Mouse (Mus musculus): ENCODE results near the gene Dxo. TPM values are rescaled to one million over a fixed set of nuclear protein-coding genes. Genes with fewer than 3 reads are reported as not detected.
A peak's percentile ranks its signal among the peaks of the same experiment; 100 is the strongest.
"Not testable (repeated sequence)": the region's sequence is repeated elsewhere in the genome, so short reads cannot be mapped to it uniquely, and the experiment has no call there.

The Dxo gene
- total RNA-seq (2014; fragmentation: Nextera tagmentation) = 28.3 and 50.7 TPM in 2 replicates
- 30.2 and 32.1 TPM in 2 replicates for total RNA-seq (2017)

DNA sequence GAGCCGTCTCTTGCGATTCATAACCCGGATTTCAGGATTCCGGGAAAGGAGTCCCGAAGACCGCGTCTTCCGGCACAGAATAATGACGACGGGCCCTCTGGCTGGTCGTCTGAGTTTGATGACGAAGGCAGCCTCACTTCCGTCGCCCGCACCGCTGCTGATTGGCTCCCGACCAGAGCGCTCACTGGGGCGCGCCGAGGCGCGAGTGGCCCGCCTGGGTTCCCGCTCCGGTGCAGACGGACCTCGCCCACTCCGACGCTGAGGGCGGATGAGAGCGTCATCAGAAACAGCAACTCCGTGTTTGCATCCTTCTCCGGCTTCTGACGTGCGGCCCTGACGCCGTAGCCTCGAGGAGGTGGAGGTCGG is at the start of gene Dxo, which contains the start of gene Stk19:
TSS of gene Dxo (plus strand) at position 164 of the 366 bp plus-strand sequence.
TSS of gene Stk19 (minus strand) at position 90 of the 366 bp plus-strand sequence.
- peak; percentile 96 for ATAC-seq (replicated peaks; ENCODE audit: poor library complexity, severe bottlenecking)

DNA sequence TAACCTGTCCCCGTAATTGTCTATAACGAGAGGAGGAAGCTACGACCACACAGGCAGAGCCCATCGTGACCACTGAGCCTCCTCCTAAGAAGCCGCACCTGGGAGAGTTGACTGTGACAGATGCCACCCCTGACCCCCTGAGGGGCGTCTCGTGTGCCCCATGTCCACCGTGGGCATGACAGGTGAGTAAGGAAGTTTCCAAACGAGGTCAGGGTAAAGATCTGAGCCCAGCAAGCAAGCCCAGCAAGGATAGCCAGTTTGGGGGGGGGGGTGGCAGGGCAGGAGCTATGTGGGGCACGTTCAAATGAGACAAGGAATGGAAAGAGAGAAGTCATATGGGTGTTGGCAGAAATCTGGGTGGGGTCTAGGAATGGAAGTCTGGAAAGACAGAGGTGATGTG is 41.8 kb upstream of the Dxo start:
- ATAC-seq (replicated peaks; ENCODE audit: poor library complexity, severe bottlenecking) = no peak

DNA sequence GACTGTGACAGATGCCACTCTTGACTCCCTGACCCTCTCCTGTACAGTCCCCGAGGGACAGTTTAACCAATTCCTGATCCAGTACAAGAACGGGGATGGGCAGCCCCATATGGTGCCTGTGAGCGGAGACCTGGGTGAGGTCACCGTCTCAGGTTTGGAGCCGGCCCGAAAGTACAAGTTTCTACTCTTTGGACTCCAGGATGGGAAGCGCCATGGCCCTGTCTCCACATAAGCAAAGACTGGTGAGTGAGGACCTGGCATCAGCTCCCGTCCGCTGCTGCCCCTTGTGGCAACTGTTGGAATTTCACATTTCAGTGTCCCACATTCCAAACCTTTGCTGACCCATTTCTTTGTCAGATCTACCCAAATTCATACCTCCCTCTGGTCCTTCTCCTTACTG is 41.2 kb upstream of the Dxo start:
- no peak for ATAC-seq (replicated peaks; ENCODE audit: poor library complexity, severe bottlenecking)

DNA sequence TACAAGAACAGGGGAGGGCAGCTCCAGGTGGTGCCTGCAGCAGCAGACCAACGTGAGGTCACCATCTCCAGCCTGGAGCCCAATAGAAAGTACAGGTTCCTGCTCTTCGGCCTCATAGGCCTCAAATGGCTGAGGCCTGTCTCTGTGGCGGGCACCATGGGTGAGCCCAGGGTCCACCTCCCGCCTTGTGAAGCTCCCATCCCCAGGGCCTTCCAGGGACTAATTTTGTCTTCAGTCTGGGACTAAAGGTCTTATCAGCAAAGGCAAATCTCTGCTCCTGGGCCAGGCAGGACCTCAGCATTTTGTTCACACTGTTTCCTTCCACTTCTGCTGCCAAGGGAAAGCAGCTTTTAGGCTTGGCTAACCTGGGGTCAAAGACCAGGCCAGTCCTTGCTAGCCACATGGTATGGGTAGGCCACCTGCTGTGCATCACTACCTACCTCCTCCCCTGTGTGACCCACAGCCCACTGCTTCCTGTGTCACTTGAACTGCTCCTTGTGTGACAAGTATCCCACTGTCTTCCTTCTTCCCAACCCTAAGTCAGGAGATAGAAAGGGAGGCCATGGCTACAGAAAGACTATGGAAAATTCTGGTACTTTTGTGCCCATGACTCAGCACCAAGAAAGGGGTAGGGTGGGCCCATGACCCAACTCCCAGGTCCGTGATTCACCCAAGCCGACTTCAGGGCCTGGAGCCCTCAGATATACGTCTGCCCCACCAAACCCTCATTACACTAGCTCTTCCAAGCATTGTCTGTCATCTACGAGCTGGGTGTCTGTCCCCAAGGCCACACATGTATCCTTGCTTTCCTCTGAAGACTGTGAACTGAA is 40.3 kb upstream of the Dxo start:
- no peak for ATAC-seq (replicated peaks; ENCODE audit: poor library complexity, severe bottlenecking)

DNA sequence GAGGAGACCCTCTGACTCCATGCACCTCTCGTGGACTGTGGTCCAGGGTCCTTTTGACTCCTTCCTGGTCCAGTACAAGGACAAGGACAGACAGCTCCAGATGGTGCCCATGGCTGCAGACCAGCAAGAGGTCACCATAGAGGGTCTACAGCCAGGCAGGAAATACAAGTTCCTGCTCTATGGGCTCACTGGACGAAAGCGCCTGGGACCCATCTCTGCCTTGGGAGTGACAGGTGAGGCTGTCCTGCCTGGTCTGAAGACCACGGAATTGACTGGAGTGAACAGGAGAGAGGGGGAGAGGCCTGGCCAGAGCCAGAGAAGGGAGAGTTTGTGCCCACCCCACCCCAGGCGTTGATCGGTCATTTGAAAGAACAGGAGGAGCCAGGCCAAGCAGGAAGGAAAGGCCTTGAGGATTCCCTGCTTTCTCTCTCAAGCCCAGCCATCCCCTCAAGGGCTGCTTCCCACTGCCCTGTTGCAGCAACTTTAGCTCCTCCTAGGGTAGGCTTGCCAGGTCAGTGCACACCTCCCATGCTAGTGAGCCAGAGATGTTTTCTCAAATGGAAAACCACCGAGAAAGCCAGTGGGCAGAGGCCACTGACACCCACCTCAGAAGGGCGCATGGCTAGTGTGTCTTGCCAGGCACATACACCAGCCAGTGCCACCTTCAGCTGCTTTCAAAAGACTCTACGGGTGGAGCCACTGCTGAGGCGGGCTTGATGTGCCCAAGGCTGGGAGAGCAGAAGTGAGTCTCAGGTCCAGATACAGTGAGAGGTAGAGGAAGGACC is 39.4 kb upstream of the Dxo start:
- ATAC-seq (replicated peaks; ENCODE audit: poor library complexity, severe bottlenecking) = not testable (repeated sequence)

DNA sequence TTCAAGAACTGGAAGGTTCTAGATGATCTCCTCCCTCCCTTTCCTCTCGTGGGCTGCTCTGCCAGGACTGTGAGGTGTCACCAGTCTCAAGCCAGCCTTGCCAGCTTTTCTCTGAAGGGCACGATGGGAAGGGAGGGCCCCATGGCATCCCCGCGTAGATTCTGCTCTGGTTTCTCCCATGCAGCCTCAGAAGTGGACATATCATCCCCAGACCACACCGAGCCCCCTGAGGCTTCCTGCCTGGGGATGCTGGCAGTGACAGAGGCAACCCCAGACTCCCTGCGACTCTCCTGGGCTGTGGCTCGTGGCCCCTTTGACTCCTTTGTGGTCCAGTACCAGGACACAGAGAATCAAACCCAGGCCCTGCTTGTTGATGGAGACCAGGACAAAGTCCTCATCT is 38.7 kb upstream of the Dxo start:
- ATAC-seq (replicated peaks; ENCODE audit: poor library complexity, severe bottlenecking) = not testable (repeated sequence)

DNA sequence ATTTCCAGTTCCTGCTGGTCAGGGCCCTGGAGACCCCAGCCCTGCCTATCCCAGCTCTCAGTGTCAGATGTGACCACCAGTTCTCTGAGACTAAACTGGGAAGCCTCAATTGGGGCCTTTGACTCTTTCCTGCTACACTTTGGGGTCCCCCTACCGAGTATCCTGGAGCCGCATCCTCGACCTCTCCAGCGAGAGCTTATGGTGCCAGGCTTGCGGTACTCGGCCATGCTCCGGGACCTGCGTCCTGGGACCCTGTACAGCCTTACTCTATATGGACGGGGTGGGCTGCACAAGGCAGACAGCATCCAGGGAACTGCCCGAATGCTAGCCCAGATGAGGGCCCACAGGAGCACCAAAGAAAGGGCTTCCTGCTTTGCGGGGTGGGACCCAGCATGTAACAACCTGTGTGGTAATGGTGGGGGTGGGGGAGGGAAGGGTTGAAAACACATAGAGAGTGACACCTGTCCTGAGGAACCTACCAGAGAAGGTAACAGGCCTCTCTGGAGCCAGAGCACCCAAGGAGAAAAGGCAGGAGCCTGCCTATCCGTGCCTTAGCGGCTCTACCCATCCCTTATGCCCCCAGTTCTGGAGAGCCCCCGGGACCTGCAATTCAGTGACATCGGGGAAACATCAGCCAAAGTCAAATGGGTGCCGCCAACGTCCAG is 37.8 kb upstream of the Dxo start:
- ATAC-seq (replicated peaks; ENCODE audit: poor library complexity, severe bottlenecking) = no peak

DNA sequence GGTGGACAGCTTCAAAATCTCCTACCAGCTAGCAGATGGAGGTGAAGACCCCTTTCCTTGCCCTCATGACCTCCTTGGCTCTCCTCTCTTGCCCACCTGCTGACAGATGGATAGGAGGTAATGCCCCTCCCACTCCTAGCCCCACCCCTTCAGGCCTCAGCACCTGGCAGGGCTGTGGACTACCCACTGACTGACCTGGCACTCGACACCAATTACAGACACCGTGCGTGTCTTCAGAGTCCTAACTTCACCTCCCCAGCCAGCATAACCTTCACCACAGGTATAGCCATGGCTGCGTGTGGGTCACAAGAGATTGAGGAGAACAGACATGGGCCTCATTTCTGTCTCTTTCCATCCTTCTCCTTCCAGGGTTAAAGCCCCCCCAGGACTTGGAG is 37.3 kb upstream of the Dxo start:
- ATAC-seq (replicated peaks; ENCODE audit: poor library complexity, severe bottlenecking) = no peak

DNA sequence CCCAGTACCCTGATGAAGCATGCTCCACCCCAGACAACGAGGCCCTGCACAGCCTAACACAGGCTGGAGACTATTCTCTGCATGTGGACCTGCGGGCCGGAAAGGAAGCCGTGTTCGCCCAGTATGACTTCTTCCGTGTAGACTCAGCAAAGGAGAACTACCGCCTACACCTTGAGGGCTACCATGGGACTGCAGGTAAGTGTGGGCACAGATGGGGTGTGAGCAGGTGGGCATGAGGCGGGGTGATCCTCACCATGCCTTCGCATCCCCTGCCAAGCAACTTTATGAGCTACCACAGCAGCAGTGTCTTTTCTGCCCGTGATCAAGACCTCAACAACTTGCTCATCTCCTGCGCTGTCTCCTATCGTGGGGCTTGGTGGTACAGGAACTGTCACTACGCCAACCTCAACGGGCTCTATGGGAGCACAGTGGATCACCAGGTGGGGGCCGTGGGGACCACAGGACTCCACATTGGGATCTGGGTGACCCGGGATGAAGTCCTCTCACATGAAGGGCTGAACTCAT is 36.0 kb upstream of the Dxo start:
- not testable (repeated sequence) for ATAC-seq (replicated peaks; ENCODE audit: poor library complexity, severe bottlenecking)

DNA sequence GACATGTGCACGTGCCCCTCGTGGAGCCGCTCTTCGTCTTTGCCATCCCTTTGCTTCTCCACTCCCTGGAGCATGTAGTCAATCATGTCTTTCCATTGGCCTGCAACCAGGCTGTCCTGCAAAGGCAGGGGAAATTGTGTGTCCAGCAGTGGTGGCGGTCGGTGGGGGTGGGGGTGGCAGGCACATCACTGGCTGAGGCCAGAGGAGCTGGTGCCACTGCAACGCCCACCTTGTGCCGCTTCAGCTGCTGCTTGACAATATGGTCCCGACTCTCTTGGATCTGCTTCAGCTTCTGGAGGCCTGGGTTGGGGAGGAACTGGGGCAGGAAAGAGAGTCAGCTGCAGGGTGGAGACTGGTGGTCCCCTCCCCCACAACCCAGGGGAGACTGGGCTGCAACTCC is 34.1 kb upstream of the Dxo start:
- ATAC-seq (replicated peaks; ENCODE audit: poor library complexity, severe bottlenecking) = not testable (repeated sequence)

DNA sequence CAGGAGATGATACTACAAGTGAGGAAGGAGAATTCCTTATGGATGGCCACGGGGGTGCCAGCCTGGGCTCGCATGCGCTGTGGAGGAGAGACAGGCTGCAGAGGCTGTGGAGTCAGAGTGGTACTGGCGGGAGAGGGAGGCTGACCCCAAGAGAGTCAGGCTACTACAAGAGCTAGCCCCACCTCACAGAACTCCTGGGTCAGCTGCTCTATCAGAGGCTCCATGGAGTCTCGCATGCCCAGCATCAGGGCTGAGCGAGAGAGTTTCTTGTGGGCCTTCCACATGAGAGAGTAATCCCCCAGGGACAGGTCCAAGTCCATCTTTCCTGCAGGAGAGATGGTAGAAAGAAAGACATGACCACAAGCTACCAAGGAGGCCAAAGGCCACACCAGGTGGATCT is 33.5 kb upstream of the Dxo start:
- not testable (repeated sequence) for ATAC-seq (replicated peaks; ENCODE audit: poor library complexity, severe bottlenecking)

DNA sequence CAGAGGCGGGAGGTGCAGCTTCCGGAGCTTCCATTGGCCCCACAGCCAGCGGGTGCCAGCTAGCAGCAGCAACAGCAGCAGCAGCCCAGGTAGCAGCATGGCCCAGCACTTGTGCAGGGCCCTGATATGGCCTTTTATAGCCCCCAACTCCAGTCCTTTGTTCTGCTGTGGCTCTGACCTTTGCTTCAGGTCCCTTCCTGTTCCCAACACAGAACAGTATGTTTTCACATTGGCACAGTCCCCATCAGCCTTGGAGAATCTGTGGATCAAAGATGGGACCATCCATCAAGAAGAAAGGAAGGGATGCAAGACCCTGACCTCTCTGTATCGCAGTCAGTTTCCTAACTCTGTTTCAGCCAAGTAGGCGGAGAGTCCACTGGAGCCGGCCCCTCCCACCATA is 32.5 kb upstream of the Dxo start, which contains the start of gene Cyp21a1:
TSS of gene Cyp21a1 (minus strand) at position 261 of the 400 bp plus-strand sequence.
- not testable (repeated sequence) for ATAC-seq (replicated peaks; ENCODE audit: poor library complexity, severe bottlenecking)

DNA sequence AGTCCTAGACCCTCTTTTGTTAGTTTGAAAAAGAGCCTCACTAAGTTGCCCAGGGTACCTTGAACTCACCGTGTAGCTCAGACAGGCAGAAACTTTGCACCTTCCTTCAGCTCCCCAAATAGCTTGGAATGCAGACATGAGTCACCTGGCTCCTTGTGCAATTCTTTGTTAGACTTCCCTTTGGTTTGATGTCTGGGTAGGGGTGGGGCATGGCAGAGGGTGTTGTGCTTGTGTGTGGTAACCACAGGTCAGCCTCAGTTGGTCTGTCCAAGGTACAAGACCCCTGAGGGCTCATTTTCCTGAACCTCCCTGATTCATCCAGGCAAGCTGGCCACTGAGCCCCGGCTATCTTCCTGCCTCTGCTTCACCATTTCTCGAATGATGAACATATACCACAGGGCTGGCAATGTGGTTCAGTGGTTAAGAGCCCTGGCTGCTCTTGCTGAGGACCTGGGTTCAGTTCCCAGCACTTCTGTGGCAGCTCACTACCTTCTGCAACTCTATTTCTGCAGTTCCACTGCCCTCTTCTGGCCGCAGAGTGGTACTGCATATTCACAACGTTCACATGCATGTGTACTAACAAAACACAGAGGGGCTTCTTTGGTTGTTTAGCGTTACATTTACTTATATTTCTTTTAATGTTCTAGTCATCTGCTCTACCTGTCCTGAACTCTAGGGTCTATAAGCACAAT is 31.8 kb upstream of the Dxo start:
- ATAC-seq (replicated peaks; ENCODE audit: poor library complexity, severe bottlenecking) = no peak

DNA sequence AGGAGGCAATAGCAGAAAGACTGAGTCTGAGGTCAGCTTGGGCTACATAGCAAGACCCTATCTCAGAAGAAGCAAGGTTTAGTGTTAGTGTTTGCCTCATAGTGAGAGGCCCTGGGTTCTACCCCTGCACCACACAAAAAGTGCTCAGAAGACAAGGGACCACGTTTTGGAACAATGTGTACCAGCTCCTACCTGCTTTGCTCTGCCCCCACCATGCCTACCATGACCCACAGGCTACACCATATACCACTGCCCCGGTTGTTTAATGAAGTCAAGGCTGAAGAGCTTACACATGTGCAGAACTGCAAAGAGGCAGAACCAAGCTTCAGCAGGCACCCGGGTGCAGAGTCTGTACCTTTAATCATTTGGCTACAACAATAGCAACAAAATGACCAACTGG is 29.6 kb upstream of the Dxo start:
- ATAC-seq (replicated peaks; ENCODE audit: poor library complexity, severe bottlenecking) = no peak

DNA sequence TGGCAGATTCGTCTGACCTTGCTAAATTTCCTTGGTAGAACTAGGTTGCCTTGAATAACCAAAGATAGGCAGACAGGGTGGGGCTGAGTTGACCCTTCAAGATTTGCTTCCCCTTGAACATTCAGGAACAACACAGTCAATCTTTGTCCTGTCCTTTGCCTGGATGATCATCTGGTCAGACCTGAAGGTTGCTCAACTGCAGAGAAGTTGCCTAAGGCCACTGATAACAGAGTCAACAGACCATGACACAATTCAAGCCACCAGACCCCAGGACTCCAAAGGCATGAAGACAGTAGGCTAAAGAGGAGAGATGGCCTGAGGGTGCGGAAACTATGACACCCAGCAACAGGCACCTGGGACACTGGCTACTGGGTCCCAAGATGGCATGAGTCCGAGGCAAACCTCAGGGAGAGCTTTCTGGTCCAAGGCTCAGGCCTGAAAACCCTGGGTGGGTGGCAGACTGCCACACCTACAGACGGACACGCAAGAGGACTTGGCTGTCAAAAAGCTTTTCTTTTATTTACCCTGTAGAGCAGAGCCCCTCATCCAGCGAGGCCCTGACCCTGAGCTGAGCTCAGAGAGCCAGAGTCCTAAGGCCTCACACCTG is 28.1 kb upstream of the Dxo start:
- ATAC-seq (replicated peaks; ENCODE audit: poor library complexity, severe bottlenecking) = no peak

DNA sequence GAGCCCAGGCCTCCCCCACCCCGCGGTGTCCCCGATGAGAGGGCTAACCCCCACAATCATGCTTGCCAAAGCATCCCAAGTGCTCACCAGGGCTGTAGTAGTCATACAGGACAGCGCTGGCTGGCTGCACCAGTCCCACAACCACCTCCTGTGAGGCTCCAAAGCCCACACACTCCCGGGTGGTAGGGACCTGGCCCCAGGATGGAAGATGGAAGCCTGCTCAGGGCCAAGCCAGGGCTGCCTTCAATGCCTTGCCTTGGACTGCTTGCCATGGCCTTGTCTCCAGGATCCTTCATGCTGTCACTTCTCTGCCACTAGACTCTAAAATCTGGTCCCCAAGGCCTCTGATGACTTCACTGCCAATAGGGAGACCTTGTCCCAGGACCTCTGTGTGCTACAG is 26.4 kb upstream of the Dxo start:
- not testable (repeated sequence) for ATAC-seq (replicated peaks; ENCODE audit: poor library complexity, severe bottlenecking)

DNA sequence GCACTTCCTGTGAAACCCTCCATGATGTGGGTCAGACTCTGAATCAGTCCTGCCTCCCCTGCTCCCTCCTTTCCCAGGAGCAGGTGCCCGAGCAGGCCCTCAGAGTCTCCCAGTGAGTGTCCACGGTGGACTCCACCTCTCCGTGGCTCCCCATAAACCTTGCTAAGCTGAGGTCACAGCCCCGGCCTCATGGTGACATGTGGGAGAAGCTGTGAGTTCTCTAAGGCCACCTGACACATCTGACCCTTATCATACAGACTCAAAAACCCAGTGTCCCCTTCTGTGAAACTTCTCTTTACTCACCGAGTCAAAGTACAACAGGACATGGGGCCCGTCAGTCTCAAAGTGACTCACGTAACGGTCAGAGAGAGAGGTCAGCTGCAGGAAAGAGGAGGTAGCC is 26.0 kb upstream of the Dxo start:
- ATAC-seq (replicated peaks; ENCODE audit: poor library complexity, severe bottlenecking) = not testable (repeated sequence)

DNA sequence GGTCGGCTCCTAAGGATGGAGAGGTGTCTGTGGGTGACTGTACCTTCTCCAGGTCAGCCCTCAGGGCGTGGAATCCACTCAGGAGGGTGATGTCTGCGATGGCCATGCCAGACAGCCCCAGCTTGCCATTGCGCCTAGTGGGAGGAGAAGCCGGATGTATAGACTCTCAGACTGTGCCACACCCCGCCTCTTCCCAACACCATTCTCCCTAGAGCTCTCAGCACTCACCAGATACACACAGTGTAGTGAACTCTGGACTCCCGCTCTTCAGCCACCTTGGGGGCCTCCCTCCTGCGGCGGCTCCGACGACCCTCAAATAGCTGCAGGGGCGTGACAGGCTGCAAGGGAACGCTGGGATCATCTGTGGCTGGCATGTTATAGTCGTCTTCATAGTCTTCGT is 25.5 kb upstream of the Dxo start:
- no peak for ATAC-seq (replicated peaks; ENCODE audit: poor library complexity, severe bottlenecking)

DNA sequence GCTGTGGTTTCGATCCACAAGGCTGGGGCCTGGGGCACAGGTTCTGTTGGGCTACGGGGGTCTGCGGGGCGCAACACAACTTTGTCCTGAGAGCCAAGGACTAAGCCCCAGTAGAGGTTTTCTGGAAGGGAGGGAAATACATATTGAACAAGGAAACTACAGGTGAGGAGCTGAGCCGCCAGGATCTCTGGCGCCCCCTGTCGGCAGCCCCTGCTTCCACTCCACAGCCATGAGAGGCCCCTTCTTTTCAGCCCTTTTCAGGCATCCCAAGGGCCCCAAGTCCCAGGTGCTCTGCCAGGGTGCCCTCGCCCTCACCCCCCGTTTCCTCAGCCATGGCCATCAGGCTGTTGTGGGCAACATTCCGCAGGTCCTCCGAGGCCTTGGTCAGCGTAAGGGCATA is 23.1 kb upstream of the Dxo start:
- ATAC-seq (replicated peaks; ENCODE audit: poor library complexity, severe bottlenecking) = not testable (repeated sequence)
